Mouse (Mus musculus) C2C12 (cell line): Measurements from ENCODE around the gene Gadl1.

Experiments used
- CTCF ChIP-seq: IDR thresholded peaks from one replicate; pipeline ENCODE4 v1.5.1; 2011; ENCODE audit not compliant: control insufficient read depth, insufficient read depth, insufficient read length
- MYOD1 ChIP-seq: IDR thresholded peaks from one replicate; pipeline ENCODE4 v1.6.1; 2011; ENCODE audit warnings: low read depth; ENCODE audit not compliant: control insufficient read depth, insufficient read length

- TF ChIP-seq CTCF (no peak), MYOD1 (no peak)
Observed at GRCm38 (mm10) chr9:115978478-115978877, 69.2 kb downstream of the Gadl1 start.
